Mouse (Mus musculus) embryonic facial prominence, embryonic 12.5 days (tissue): ENCODE measurements around the gene Cox11. TPM values are rescaled to one million over a fixed set of nuclear protein-coding genes. Genes with fewer than 3 reads are reported as not detected.

Experiments used
- ATAC-seq: fragments of 200-750 bp; cut with Nextera tagmentation; 2 replicates; pipeline ENCODE4 v1.8.0; 2017; ENCODE audit not compliant: insufficient number of reproducible peaks, insufficient read depth, low FRiP score, low TSS enrichment
- H3K27ac ChIP-seq: fragments of 300-500 bp; sonication (generic); 2 replicates; pipeline ENCODE4 v1.5.1; 2016; ENCODE audit warnings: mild to moderate bottlenecking
- H3K27me3 ChIP-seq: fragments of 300-500 bp; sonication (generic); 2 replicates; pipeline ENCODE4 v1.6.1; 2016; ENCODE audit warnings: mild to moderate bottlenecking, moderate library complexity
- H3K36me3 ChIP-seq: fragments of 300-500 bp; sonication (generic); 2 replicates; pipeline ENCODE4 v1.6.1; 2016; ENCODE audit warnings: mild to moderate bottlenecking
- H3K4me1 ChIP-seq: fragments of 300-500 bp; sonication (generic); 2 replicates; pipeline ENCODE4 v1.6.1; 2016
- H3K4me2 ChIP-seq: fragments of 300-500 bp; sonication (generic); replicated peaks from 2 replicates; pipeline ENCODE4 v1.6.1; 2016; ENCODE audit warnings: mild to moderate bottlenecking, moderate library complexity
- H3K4me3 ChIP-seq: fragments of 300-500 bp; sonication (generic); 2 replicates; pipeline ENCODE4 v1.5.1; 2016; ENCODE audit warnings: mild to moderate bottlenecking
- H3K9ac ChIP-seq: fragments of 300-500 bp; sonication (generic); 2 replicates; pipeline ENCODE4 v1.6.1; 2016; ENCODE audit warnings: mild to moderate bottlenecking, moderate library complexity
- H3K9me3 ChIP-seq: fragments of 300-500 bp; sonication (generic); 2 replicates; pipeline ENCODE4 v1.6.1; 2016; ENCODE audit warnings: mild to moderate bottlenecking, moderate library complexity
- WGBS: fragments of 180-500 bp; shearing (Covaris S2); methylation state at CpG from one replicate; pipeline ENCODE4 v1.1.7; 2016; 5-methylcytosine and 5-hydroxymethylcytosine counted together
- polyA plus RNA-seq: library from polyadenylated mRNA; unstranded; fragments of >200 nt; fragmentation: Nextera tagmentation; extraction: Ambion mirVana; gene quantifications from 2 replicates; pipeline ENCODE4 v1.2.1, GENCODE M21; 2016

Cox11 gene
- polyA plus RNA-seq, 1 experiment from 2014 or later: 47.9 TPM

DNA sequence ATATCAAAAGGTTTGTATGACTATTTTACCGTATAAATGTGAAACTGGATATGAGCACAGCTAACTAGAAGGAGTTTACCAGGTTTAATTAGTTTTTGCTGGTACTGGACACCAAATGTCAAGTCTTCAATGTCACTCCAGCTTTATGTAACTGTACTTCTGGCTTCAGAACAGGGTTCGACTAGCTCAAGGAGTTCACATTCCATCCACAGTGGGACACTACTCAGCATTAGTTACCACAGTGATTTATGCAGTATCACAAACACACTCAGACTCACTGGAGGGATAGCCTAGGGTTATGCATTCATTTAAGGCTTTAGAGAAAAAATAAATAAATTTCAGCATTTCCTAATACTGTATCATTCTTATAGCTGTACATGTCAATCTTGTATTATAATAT, 5.5 kb upstream of the Cox11 start:
- no peak overlapping the region for H3K27ac ChIP-seq
- no peaks in the 10 kb centered on the region for H3K27me3 ChIP-seq
- H3K36me3 ChIP-seq: no peaks in the 10 kb centered on the region
- H3K9ac ChIP-seq: no peak overlapping the region
- H3K4me3 ChIP-seq: no peak overlapping the region
- no peak overlapping the region for H3K4me2 ChIP-seq
- WGBS: 80% methylated on average over 2 of the region's 2 CpGs
- H3K9me3 ChIP-seq: no peaks in the 10 kb centered on the region
- H3K4me1 ChIP-seq: peaks cover 12% of the 10 kb centered on the region
- ATAC-seq: no peak

DNA sequence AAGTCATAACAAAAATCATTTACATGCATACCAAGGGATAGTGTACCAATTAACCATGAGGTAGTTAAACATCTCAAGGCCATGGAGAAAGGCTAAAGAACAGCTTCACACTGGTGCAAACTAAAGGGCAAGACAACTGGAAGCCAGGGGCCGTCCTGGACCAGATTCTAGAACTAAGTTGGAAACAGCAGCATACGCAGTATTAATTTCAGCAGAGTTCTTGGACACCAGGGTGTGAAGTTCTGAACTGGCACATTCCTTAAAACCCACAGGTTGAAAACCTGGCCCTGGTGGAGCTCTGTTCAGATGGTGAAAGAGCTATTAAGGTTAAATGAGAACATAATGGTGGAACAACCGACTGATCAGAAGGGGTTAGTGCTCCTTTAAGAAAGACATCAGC, 3.3 kb upstream of the Cox11 start:
- Histone ChIP-seq H3K4me2 (no peak overlapping the region), H3K27ac (no peak overlapping the region), H3K4me1 (peaks cover 14% of the 10 kb centered on the region), H3K9ac (no peak overlapping the region), H3K4me3 (no peak overlapping the region), H3K27me3 (no peaks in the 10 kb centered on the region), H3K9me3 (no peaks in the 10 kb centered on the region), H3K36me3 (no peaks in the 10 kb centered on the region)
- no peak for ATAC-seq
- 84% methylated on average over 3 of the region's 3 CpGs for WGBS

DNA sequence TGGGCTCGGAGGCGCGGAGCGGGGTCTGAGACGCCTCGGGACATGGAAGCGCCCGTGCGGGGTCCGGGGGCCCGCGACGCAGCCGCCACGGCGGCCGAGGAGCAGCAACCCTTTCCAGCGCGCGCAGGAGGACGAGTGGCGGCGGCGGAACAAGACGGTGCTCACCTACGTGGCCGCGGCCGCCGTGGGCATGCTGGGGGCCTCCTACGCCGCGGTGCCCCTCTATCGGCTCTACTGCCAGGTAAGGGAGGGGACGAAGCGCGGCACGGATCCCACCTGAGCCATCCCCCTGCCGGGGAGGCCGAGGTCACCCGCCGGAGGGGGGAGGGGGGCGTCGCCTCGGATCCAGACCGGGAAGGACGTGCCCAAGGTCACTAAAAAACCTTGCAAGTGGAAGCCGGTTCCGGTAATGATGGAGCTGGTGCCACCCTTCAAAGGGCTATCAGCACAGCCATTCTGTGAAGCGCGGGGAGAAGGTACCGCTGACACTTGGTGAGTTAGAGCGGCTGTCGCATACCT, 398 bp downstream of the Cox11 start:
- no peaks in the 10 kb centered on the region for H3K27me3 ChIP-seq
- ATAC-seq: peak; percentile 24; the same call in 1 of the 2 replicates
- no peaks in the 10 kb centered on the region for H3K9me3 ChIP-seq
- H3K36me3 ChIP-seq: peaks cover 16% of the 10 kb centered on the region
- peaks cover 18% of the 10 kb centered on the region for H3K4me1 ChIP-seq
- peak overlapping the region; percentile 62 for H3K4me2 ChIP-seq
- H3K4me3 ChIP-seq: peak overlapping the region; percentile 95
- H3K9ac ChIP-seq: peak overlapping the region; percentile 94
- WGBS: under 1% methylated on average over 54 of the region's 54 CpGs
- peak overlapping the region; percentile 95 for H3K27ac ChIP-seq

DNA sequence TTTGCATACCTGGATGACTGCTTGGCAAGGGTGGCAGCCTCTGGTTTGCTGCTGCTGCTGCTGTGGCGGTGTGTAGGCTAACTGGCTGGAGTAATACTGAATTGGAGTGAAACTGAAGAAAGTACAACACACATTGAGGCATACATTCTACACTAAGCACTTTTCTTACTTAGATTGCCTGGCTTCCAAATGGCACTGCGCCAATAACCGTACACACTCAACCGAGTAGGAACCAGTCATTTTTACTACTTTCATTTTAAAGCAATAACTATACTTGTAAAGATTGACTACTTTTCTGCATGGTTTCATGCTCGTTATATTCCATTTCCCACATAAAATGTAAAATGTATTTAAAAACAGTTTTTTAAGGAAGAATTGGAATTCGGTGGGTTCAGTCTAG, 11.8 kb downstream of the Cox11 start:
- no peak for ATAC-seq
- WGBS: 92% methylated on average over 6 of the region's 6 CpGs
- H3K36me3 ChIP-seq: peaks cover 35% of the 10 kb centered on the region

DNA sequence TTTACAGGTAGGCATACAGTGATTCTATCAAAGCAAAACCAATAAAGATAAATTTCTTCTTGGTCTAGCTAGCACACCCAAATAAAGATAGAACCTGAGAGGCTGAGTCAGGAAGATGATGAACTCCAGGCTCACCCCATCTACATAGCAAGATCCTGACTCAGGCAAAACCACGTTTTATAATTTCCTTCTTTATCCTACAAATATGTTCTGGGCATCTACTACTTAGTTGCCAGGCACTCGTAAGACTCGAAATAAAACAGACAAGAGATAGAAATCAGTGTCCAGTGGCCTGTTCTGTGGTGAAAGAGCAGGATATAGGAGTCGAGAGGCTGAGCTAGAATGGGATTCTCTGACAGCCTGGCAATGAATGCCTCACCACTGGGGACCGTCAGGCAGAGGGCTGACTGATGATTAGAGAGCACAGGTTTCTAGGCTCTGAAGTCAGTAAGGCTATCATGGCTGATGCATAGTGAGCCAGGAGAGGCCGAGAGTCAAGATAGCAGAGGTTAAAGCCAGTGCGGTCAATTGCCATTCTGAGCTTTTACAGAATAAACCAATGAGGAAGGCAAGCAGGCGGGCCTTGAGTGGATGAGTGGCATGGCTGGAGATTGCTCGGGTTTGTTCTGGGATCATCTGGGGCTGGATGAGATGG, 12.4 kb downstream of the Cox11 start:
- H3K27ac ChIP-seq: no peak overlapping the region
- no peaks in the 10 kb centered on the region for H3K27me3 ChIP-seq
- no peak overlapping the region for H3K4me2 ChIP-seq
- H3K9me3 ChIP-seq: no peaks in the 10 kb centered on the region
- no peaks in the 10 kb centered on the region for H3K4me1 ChIP-seq
- WGBS: 83% methylated on average over 9 of the region's 9 CpGs
- H3K36me3 ChIP-seq: peaks cover 29% of the 10 kb centered on the region
- no peak overlapping the region for H3K9ac ChIP-seq
- H3K4me3 ChIP-seq: no peak overlapping the region
- ATAC-seq: no peak

More for the DNA sequence above, 11.8 kb downstream of the Cox11 start:
- Histone ChIP-seq H3K4me1 (no peaks in the 10 kb centered on the region), H3K4me3 (no peak overlapping the region), H3K9me3 (no peaks in the 10 kb centered on the region), H3K27ac (no peak overlapping the region), H3K4me2 (no peak overlapping the region), H3K9ac (no peak overlapping the region), H3K27me3 (no peaks in the 10 kb centered on the region)

DNA sequence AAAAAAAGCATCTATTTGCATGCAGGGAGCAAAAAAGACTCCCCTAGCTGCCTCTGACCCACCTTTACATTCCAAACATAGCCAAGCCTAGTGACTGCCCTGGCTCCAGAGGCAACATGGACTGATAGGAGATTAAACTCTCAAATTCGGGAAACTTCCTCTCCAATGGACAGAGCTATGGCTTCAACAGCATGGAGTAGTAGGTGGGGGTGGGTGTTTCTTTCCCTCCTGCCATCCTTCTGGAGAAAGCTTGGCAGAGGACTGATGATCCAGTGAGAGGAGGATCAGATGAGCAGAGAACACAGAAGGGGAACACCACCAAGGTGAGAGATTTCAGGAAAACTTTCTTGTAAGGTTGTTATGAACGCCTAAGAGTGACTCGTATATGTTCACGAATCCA, 14.6 kb downstream of the Cox11 start:
- no peak for ATAC-seq
- H3K27ac ChIP-seq: no peak overlapping the region
- no peak overlapping the region for H3K4me2 ChIP-seq
- H3K36me3 ChIP-seq: peaks cover 23% of the 10 kb centered on the region
- no peaks in the 10 kb centered on the region for H3K27me3 ChIP-seq
- WGBS: 88% methylated on average over 4 of the region's 4 CpGs
- no peak overlapping the region for H3K9ac ChIP-seq
- no peaks in the 10 kb centered on the region for H3K4me1 ChIP-seq
- H3K9me3 ChIP-seq: no peaks in the 10 kb centered on the region
- no peak overlapping the region for H3K4me3 ChIP-seq

DNA sequence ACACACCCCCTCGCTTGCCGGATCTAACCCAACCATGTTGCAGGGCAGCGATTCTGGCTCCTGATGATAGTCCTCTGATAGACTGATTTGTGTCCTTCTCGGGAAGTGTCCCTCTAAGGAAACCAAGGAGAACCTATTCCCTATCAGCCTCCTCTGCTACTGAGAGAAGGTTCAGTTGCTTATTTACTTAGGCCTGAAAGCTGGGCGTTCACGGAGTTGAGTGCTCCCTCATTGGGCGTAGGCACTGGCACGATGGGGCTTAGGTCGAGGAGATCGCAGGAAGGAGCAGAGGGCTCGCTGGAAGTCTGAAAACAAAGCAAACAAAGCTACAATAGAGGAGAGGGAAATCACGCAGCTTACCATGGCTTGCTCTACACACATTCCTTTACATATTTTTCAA, 19.6 kb downstream of the Cox11 start:
- H3K9ac ChIP-seq: no peak overlapping the region
- peaks cover 7% of the 10 kb centered on the region; the same call in 1 of the 2 replicates for H3K36me3 ChIP-seq
- H3K27ac ChIP-seq: no peak overlapping the region
- no peaks in the 10 kb centered on the region for H3K27me3 ChIP-seq
- H3K9me3 ChIP-seq: no peaks in the 10 kb centered on the region
- no peak for ATAC-seq
- WGBS: 82% methylated on average over 12 of the region's 12 CpGs
- no peaks in the 10 kb centered on the region for H3K4me1 ChIP-seq
- H3K4me3 ChIP-seq: no peak overlapping the region
- no peak overlapping the region for H3K4me2 ChIP-seq

DNA sequence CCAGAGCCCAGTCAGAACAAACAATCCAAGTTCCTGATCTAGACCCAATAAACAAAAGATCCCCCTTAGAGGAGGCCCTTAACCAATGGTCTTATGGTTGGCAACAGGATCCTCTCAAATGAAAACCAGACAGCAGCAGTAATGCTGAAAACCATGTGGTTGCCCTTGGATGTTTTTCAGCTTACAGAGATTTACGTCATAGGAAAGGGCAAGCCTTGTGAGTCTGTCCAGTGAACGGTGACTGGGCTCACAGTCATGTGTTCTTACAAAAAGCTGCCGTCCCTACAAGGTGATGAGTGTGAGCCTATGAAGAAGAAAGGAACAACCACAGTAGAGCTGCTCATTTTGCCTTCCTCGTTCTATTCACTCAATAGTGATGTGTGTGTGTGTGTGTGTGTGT, 22.7 kb downstream of the Cox11 start:
- no peak overlapping the region for H3K27ac ChIP-seq
- no peak overlapping the region for H3K9ac ChIP-seq
- H3K9me3 ChIP-seq: no peaks in the 10 kb centered on the region
- no peak for ATAC-seq
- 49% methylated on average over 4 of the region's 4 CpGs for WGBS
- 0 out of 2 replicates have a peak, but pooled peaks cover 5% of the 10 kb centered on the region for H3K36me3 ChIP-seq
- H3K4me2 ChIP-seq: no peak overlapping the region
- no peaks in the 10 kb centered on the region for H3K27me3 ChIP-seq
- H3K4me1 ChIP-seq: peaks cover 18% of the 10 kb centered on the region
- no peak overlapping the region for H3K4me3 ChIP-seq

DNA sequence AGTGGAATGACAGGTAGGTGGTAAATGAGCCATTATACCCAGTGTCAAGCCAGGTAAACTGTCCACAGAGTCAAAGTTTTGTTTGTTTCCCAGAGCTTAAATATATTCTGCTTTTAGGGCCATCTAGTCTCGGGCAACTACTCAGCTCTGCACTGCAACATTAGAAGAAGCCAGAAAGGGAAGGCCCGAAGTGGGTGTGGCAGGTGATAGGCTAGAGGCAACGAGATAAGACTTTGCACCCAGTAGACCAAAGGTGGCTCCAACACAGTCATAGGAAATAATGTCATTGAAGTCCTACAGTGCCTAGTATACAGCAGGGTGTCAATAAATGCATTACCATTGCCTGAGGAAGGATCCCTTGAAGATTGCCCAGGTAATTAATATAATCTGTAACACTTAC, 25.1 kb downstream of the Cox11 start:
- Histone ChIP-seq H3K4me2 (no peak overlapping the region), H3K27me3 (no peaks in the 10 kb centered on the region), H3K27ac (no peak overlapping the region), H3K36me3 (no peaks in the 10 kb centered on the region), H3K4me1 (peaks cover 24% of the 10 kb centered on the region), H3K4me3 (no peak overlapping the region), H3K9ac (no peak overlapping the region), H3K9me3 (no peaks in the 10 kb centered on the region)
- 78% methylated on average over 3 of the region's 3 CpGs for WGBS
- no peak for ATAC-seq

DNA sequence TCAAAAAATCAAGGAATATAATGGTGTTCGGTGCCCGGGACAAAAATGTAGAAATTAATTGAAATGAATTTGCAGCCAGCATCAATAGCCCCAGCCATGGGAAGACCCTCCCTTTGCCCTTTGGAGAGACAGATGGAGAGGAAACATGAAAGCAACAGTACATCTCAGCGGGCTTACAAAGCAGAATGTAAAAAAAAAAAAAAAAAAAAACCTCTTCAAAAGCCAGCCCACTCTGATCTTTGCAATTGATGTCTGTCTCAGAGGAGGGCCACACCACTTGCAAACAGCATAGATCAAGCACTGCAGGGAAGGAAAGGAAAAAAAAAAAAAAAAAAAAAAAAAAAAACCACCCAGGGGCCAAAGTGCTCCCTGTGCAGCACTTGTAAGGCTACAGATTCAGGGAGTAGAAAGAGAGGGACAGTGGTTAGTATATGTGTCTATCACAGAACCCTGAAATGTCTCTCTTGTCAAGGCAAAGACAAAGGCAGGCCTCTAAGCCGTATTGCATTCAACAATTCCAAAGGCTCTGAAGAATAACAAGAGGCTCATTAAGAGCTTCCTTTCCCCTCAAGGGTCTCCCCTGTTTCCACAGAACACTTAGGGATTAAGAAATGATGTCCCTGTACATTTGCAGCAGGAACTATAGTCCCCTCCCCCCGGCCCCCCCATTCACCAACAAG, 25.8 kb downstream of the Cox11 start:
- no peaks in the 10 kb centered on the region for H3K9me3 ChIP-seq
- H3K36me3 ChIP-seq: no peaks in the 10 kb centered on the region
- no peak for ATAC-seq
- H3K9ac ChIP-seq: no peak overlapping the region
- H3K4me3 ChIP-seq: no peak overlapping the region
- peaks cover 24% of the 10 kb centered on the region for H3K4me1 ChIP-seq
- H3K4me2 ChIP-seq: no peak overlapping the region
- WGBS: 39% methylated on average over 5 of the region's 5 CpGs
- peak overlapping the region; percentile 78 for H3K27ac ChIP-seq
- H3K27me3 ChIP-seq: no peaks in the 10 kb centered on the region

DNA sequence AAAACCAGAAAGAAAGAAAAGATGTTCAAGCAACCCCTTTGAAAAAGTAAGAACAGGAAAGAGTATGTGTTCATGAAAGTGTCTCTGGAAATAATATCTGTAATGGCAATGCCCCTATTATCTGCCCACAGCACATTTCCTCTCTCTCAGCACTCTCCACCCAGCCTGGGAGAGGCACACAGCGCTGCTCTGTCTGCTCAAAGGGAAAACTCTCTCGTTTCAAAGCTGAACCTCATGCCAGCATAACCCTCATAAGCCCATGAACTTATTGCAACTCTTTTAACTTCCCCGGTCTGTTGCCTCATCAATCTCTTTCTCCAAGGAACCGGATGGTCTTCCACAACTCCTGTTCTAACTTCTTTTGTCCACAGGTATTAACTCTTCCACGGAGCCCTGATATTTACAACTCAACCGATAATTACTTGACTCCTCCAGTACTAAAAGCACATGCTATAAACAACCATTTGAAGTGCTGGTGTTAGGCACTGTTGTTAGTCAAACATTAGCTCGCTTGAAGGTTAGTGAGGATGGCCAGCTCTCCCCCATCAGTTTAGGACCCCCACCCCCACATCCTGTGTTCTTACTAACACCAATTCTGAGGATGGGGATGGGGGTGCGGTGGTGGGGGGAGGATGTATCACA, 26.5 kb downstream of the Cox11 start:
- no peak overlapping the region for H3K4me3 ChIP-seq
- no peak; the same call in 1 of the 2 replicates for ATAC-seq

DNA sequence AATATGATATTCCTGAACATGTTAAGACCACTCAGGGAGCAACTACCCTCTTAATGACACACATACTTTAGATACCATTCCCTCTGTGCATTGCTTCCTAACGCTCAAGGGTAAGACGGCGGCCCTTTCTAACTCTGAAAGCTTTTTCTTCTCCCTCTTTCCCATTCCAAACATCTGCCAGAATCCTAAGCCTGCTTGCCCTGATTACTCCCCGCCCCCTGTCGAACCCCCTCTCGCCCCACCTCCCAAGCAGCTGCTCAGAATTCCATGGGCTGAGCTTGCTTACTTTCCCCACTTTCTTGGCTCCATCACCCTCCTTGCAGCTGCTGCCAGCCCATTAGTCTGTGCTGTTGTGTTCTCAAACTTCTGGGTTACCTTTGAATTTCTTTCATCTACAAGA, 27.2 kb downstream of the Cox11 start:
- no peak overlapping the region for H3K4me2 ChIP-seq
- H3K36me3 ChIP-seq: no peaks in the 10 kb centered on the region
- H3K9me3 ChIP-seq: no peaks in the 10 kb centered on the region
- H3K27me3 ChIP-seq: no peaks in the 10 kb centered on the region
- H3K27ac ChIP-seq: peak overlapping the region; percentile 78
- no peak overlapping the region for H3K4me3 ChIP-seq
- H3K4me1 ChIP-seq: peaks cover 24% of the 10 kb centered on the region
- no peak overlapping the region for H3K9ac ChIP-seq
- ATAC-seq: peak; percentile 86
- 5% methylated on average over 6 of the region's 6 CpGs for WGBS

More for the DNA sequence above, 26.5 kb downstream of the Cox11 start:
- Histone ChIP-seq H3K27me3 (no peaks in the 10 kb centered on the region), H3K36me3 (no peaks in the 10 kb centered on the region), H3K9ac (no peak overlapping the region), H3K4me2 (no peak overlapping the region; the same call in 1 of the 2 replicates), H3K4me1 (peaks cover 24% of the 10 kb centered on the region), H3K9me3 (no peaks in the 10 kb centered on the region), H3K27ac (peak overlapping the region; percentile 78)
- 20% methylated on average over 8 of the region's 8 CpGs for WGBS
